Mouse (Mus musculus) right cerebral cortex, postnatal 36 days (tissue): ENCODE data around the gene Arhgap1.

Source experiments
- DNase-seq, 2 experiments: peaks; one replicate each; pipeline ENCODE4 v3.0.0; 2022; ENCODE audit warnings: low spot score in 2 of 2, mixed read lengths in 1 of 2

Gene Arhgap1

GRCm38 (mm10) chr2:91646733-91647132, 2.9 kb upstream of the Arhgap1 start:
- DNase-seq: peak; percentile 32 to 39

- no peak for DNase-seq
Observed at GRCm38 (mm10) chr2:91649152-91649551, 508 bp upstream of the Arhgap1 start.

GRCm38 (mm10) chr2:91650360-91650995, 818 bp downstream of the Arhgap1 start:
- no peak for DNase-seq

GRCm38 (mm10) chr2:91651458-91652258, 2.0 kb downstream of the Arhgap1 start:
- no peak for DNase-seq

GRCm38 (mm10) chr2:91652863-91653262, 3.2 kb downstream of the Arhgap1 start:
- DNase-seq: peak; percentile 28 to 61

- DNase-seq: no peak
Observed at GRCm38 (mm10) chr2:91655388-91655787, 5.7 kb downstream of the Arhgap1 start.

- DNase-seq: no peak
Observed at GRCm38 (mm10) chr2:91655827-91656226, 6.2 kb downstream of the Arhgap1 start.

GRCm38 (mm10) chr2:91656774-91657173, 7.1 kb downstream of the Arhgap1 start:
- no peak for DNase-seq

GRCm38 (mm10) chr2:91659657-91660056, 10.0 kb downstream of the Arhgap1 start:
- no peak for DNase-seq

GRCm38 (mm10) chr2:91660981-91661380, 11.3 kb downstream of the Arhgap1 start:
- no peak for DNase-seq

GRCm38 (mm10) chr2:91664780-91665179, 15.1 kb downstream of the Arhgap1 start:
- DNase-seq: no peak

GRCm38 (mm10) chr2:91666386-91666910, 16.8 kb downstream of the Arhgap1 start:
- no peak for DNase-seq

GRCm38 (mm10) chr2:91667747-91668146, 18.1 kb downstream of the Arhgap1 start:
- no peak for DNase-seq

- no peak for DNase-seq
Observed at GRCm38 (mm10) chr2:91669326-91669725, 19.7 kb downstream of the Arhgap1 start.

GRCm38 (mm10) chr2:91670038-91670437, 20.4 kb downstream of the Arhgap1 start:
- no peak for DNase-seq

GRCm38 (mm10) chr2:91673587-91673986, 23.9 kb downstream of the Arhgap1 start:
- DNase-seq: no peak

- peak; percentile 47 to 52 for DNase-seq
Observed at GRCm38 (mm10) chr2:91674895-91675294, 25.2 kb downstream of the Arhgap1 start.

- no peak for DNase-seq
Observed at GRCm38 (mm10) chr2:91676420-91676819, 26.8 kb downstream of the Arhgap1 start.

GRCm38 (mm10) chr2:91676961-91677360, 27.3 kb downstream of the Arhgap1 start:
- DNase-seq: no peak

- peak in 1 of 2 experiments; percentile 40 for DNase-seq
Observed at GRCm38 (mm10) chr2:91682850-91683249, 33.2 kb downstream of the Arhgap1 start.

GRCm38 (mm10) chr2:91683919-91684318, 34.3 kb downstream of the Arhgap1 start:
- no peak for DNase-seq

- DNase-seq: peak in 1 of 2 experiments; percentile 26
Observed at GRCm38 (mm10) chr2:91689452-91689851, 39.8 kb downstream of the Arhgap1 start.
